Mouse (Mus musculus): ENCODE data around the gene Smg6.
A peak's percentile ranks its signal among the peaks of the same experiment; 100 is the strongest.

Gene Smg6

DNA sequence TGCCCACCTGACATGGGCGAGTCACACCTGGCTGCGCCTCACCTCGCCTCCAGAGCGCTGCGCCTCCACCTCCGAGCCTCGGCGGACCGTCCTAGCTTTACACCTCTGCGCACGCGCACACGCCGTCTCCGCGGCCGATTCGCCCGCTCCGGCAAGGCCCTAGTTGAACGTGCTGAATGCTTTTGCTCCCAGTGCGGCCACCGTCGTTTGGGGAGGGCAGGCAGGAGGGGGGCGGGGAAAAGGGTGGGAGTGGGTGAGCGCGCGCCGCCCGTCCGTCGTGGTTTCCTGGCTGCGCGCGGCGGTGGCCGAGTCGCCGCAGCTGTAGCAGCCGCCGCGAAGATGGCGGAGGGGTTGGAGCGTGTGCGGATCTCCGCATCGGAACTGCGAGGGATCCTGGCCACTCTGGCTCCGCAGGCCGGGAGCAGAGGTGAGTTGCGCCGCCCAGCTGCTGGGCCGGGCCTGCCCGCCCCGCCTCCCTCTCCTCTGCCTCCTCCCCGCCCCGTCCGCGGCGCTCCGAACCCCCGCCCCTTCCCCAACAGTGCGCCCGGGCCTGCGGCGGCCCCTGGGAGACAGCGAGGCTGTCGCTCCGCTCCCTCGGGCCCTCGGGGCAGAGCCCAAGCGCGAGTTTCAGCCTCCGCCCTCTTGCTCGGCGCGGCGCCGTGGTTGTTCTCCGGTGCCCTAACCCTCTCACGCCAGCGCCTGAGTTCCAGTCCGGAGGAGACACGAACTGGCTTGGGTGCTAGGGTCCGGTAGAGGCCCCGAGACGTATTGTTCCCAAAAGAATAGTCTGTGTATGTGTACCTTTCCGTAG is at the start of gene Smg6, which contains the start of gene Srr:
Gene Smg6 (plus strand): TSS at position 247 of the 811 bp plus-strand sequence.
Gene Srr (minus strand): TSS at position 372 of the 811 bp plus-strand sequence.
- H3K9me3 ChIP-seq (ENCODE audit: low read length), result no peaks in the 10 kb centered on the region
- no peak for TF ChIP-seq NANOG (IDR thresholded peaks at IDR 0.05; ENCODE audit: borderline replicate concordance, low read length)
- TF ChIP-seq POU5F1 (IDR thresholded peaks at IDR 0.05; ENCODE audit: borderline replicate concordance, low read length), result no peak
- TF ChIP-seq CTCF (conservative IDR thresholded peaks at IDR 0.05; ENCODE audit: low read length), result no peak
- H3K27me3 ChIP-seq (ENCODE audit: insufficient read depth, low read length), result no peaks in the 10 kb centered on the region

DNA sequence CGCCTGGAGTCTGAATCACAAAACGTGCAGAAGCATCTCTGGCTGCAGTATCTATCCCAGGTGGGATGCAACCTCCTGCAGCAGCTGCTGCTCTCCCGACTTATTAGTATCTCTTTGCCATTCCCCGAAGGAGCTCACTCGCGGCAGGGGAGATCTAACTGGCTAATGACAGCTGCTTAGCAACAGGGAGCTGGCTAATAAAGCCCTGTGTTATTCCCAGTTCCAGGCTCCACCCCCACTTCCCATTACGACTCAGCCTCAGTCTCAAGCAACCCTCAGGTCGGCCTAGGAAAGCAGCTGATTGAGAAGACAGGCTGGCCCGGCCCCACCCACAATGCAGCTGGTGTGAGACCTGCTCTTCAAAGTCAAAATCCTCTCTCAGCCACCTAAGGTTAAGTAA is 48.8 kb upstream of the Smg6 start:
- no peaks in the 10 kb centered on the region for H3K9me3 ChIP-seq (ENCODE audit: low read length)
- H3K27me3 ChIP-seq (ENCODE audit: insufficient read depth, low read length), result no peaks in the 10 kb centered on the region
- no peak overlapping the region for H3K4me3 ChIP-seq (replicated peaks; ENCODE audit: low read length)
- H3K36me3 ChIP-seq (ENCODE audit: insufficient read depth, low read length), result no peaks in the 10 kb centered on the region
- no peak for TF ChIP-seq CTCF (conservative IDR thresholded peaks at IDR 0.05; ENCODE audit: low read length)
- no peak for TF ChIP-seq POU5F1 (IDR thresholded peaks at IDR 0.05; ENCODE audit: borderline replicate concordance, low read length)
- TF ChIP-seq NANOG (IDR thresholded peaks at IDR 0.05; ENCODE audit: borderline replicate concordance, low read length), result no peak
- H3K4me1 ChIP-seq (replicated peaks; ENCODE audit: low read depth, low read length), result peaks cover 48% of the 10 kb centered on the region

More for the DNA sequence above, at the start of gene Smg6, which contains the start of gene Srr:
- H3K36me3 ChIP-seq (ENCODE audit: insufficient read depth, low read length), result peaks cover 18% of the 10 kb centered on the region
- peaks cover 43% of the 10 kb centered on the region for H3K4me1 ChIP-seq (replicated peaks; ENCODE audit: low read depth, low read length)
- H3K4me3 ChIP-seq (replicated peaks; ENCODE audit: low read length), result peak within 1 kb of the TSS; percentile 97

DNA sequence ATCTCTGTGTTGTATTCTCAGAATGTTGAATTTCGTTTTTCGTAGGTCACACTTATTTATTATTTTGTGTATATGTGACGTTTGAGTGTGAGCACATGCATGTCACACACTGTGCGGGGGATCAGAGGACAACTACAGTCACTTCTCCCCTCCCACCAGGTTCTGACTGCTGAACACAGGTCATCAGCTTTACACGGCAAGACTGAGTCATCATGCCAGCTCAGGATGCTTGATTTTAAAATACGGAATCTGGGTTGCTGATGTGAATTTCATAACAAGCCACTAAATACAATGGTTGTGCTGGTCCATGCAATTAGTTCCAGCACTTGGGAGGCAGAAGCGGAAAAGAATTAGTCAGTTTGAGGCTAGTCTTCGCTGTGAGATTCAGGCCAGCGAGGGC is 44.6 kb upstream of the Smg6 start:
- TF ChIP-seq POU5F1 (IDR thresholded peaks at IDR 0.05; ENCODE audit: borderline replicate concordance, low read length) (no peak), NANOG (IDR thresholded peaks at IDR 0.05; ENCODE audit: borderline replicate concordance, low read length) (no peak), CTCF (conservative IDR thresholded peaks at IDR 0.05; ENCODE audit: low read length) (no peak)
- Histone ChIP-seq H3K9me3 (ENCODE audit: low read length) (no peaks in the 10 kb centered on the region), H3K27me3 (ENCODE audit: insufficient read depth, low read length) (peaks cover 8% of the 10 kb centered on the region; the same call in 1 of the 2 replicates), H3K4me3 (replicated peaks; ENCODE audit: low read length) (peak overlapping the region; percentile 41; the same call in 1 of the 2 replicates), H3K36me3 (ENCODE audit: insufficient read depth, low read length) (peaks cover 8% of the 10 kb centered on the region), H3K4me1 (replicated peaks; ENCODE audit: low read depth, low read length) (peaks cover 47% of the 10 kb centered on the region)

DNA sequence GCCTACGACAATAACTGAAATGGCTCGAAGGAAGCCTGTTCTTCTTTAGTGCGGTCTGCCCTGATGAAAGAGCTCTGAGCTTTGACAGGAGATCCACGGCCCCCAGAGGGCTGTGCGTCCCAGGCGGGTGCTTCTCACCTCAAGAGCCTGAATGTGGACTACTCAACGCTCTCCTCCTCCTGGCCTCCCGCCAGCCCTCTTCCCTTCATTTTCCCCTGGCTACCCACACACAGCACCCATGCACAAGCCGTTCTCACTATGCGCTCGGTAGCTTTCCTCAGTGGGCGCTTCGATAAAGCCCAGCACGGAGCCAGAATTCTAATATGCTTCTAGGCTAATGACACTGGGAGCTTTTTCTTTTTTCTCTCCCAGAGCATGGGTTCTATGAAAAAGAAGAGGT is 43.6 kb upstream of the Smg6 start:
- TF ChIP-seq POU5F1 (IDR thresholded peaks at IDR 0.05; ENCODE audit: borderline replicate concordance, low read length) (no peak), CTCF (conservative IDR thresholded peaks at IDR 0.05; ENCODE audit: low read length) (no peak), NANOG (IDR thresholded peaks at IDR 0.05; ENCODE audit: borderline replicate concordance, low read length) (no peak)

DNA sequence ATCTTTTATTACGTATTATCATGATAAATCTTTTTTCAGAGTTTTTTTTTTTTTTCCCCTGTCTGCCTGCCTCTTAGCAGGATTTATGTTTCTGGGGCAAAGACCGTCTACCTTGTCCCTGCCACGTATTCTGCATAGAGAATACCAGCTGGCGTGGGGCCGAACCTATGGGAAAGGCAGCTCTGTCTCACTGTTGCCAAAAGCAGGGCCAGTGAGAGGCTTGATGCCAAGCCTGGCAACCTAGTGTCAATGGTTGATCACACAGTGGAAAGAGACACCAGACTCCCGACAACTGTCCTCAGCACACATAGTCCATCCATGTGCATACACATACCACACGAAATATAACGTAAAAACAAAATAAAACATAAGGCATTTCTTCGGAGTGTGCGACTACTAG is 42.5 kb upstream of the Smg6 start:
- Histone ChIP-seq H3K9me3 (ENCODE audit: low read length) (no peaks in the 10 kb centered on the region), H3K4me1 (replicated peaks; ENCODE audit: low read depth, low read length) (peaks cover 27% of the 10 kb centered on the region), H3K36me3 (ENCODE audit: insufficient read depth, low read length) (peaks cover 8% of the 10 kb centered on the region), H3K27me3 (ENCODE audit: insufficient read depth, low read length) (peaks cover 8% of the 10 kb centered on the region; the same call in 1 of the 2 replicates), H3K4me3 (replicated peaks; ENCODE audit: low read length) (no peak overlapping the region)
- TF ChIP-seq POU5F1 (IDR thresholded peaks at IDR 0.05; ENCODE audit: borderline replicate concordance, low read length) (no peak), CTCF (conservative IDR thresholded peaks at IDR 0.05; ENCODE audit: low read length) (no peak), NANOG (IDR thresholded peaks at IDR 0.05; ENCODE audit: borderline replicate concordance, low read length) (no peak)

More for the DNA sequence above, 43.6 kb upstream of the Smg6 start:
- Histone ChIP-seq H3K27me3 (ENCODE audit: insufficient read depth, low read length) (peaks cover 8% of the 10 kb centered on the region; the same call in 1 of the 2 replicates), H3K36me3 (ENCODE audit: insufficient read depth, low read length) (peaks cover 8% of the 10 kb centered on the region), H3K9me3 (ENCODE audit: low read length) (no peaks in the 10 kb centered on the region), H3K4me3 (replicated peaks; ENCODE audit: low read length) (peak overlapping the region; percentile 41), H3K4me1 (replicated peaks; ENCODE audit: low read depth, low read length) (peaks cover 37% of the 10 kb centered on the region)

DNA sequence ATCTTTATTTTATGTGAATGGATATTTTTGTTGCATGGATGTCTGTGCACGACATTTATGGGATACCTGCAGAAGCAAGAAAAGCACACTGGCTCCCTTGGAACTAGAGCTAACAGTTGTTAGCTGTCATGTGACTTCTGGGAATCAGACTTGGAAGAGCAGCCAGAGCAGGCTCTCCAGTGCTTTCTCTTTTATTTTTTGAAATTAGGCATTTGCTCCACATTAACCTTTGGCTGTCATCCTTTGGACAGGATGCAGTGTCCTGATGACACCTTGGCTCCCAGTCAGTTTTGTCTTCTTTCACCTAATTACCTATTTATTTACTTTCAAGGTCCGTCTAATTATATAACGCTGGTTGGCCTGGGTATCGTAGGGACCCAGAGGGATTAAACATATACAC is 31.0 kb upstream of the Smg6 start:
- Histone ChIP-seq H3K4me3 (replicated peaks; ENCODE audit: low read length) (no peak overlapping the region), H3K36me3 (ENCODE audit: insufficient read depth, low read length) (peaks cover 12% of the 10 kb centered on the region), H3K9me3 (ENCODE audit: low read length) (no peaks in the 10 kb centered on the region), H3K4me1 (replicated peaks; ENCODE audit: low read depth, low read length) (peaks cover 17% of the 10 kb centered on the region), H3K27me3 (ENCODE audit: insufficient read depth, low read length) (peaks cover 4% of the 10 kb centered on the region; the same call in 1 of the 2 replicates)
- no peak for TF ChIP-seq NANOG (IDR thresholded peaks at IDR 0.05; ENCODE audit: borderline replicate concordance, low read length)
- TF ChIP-seq CTCF (conservative IDR thresholded peaks at IDR 0.05; ENCODE audit: low read length), result no peak
- TF ChIP-seq POU5F1 (IDR thresholded peaks at IDR 0.05; ENCODE audit: borderline replicate concordance, low read length), result no peak

DNA sequence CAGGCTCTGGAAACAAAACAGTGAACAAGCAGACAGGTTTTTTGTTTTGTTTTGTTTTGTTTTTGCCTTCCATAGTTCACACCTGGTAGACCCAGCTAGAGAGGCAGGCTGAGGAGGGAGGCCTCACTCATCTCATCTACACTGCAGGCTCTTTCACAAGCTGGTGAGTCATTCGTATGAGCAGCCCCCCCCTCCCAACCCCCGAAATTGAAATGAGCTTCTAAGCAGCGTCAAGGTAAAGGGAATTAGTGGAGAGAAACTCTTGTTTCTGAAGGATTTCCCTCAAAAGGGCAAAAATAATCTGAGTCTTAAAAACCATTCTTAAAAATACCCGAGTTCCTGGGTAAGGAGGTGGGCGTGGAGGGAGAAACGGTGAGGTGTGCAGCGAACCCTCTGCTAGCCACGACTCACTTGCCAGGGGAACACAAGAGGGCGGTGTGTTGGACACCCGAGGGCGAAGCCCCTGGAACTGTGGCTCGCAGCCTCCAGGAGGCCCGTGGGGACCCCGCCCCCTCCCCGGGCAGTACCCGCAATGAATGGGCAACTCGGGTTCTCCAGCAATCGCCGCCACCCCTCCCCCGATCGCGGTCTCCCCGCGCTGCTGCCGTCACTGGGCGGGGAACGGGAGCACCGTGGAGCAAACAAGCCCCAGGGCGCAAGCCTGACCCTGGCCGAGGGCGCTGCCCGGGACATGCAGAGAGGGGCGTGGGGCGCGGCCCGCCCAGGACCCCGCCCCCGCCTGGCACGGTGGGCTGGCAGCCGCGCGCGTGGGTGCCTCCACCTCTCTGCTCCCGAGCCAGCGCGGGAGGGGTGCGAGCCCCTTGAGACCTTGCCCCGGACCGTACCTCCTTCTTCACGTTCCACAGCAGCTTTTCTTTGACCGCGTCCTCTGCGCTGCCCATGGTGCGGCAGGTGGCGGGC is 29.4 kb upstream of the Smg6 start:
- H3K36me3 ChIP-seq (ENCODE audit: insufficient read depth, low read length), result peaks cover 28% of the 10 kb centered on the region
- H3K27me3 ChIP-seq (ENCODE audit: insufficient read depth, low read length), result peaks cover 4% of the 10 kb centered on the region; the same call in 1 of the 2 replicates
- H3K4me1 ChIP-seq (replicated peaks; ENCODE audit: low read depth, low read length), result peaks cover 33% of the 10 kb centered on the region
- no peaks in the 10 kb centered on the region for H3K9me3 ChIP-seq (ENCODE audit: low read length)
- peak overlapping the region; percentile 100 for H3K4me3 ChIP-seq (replicated peaks; ENCODE audit: low read length)
- TF ChIP-seq NANOG (IDR thresholded peaks at IDR 0.05; ENCODE audit: borderline replicate concordance, low read length) (no peak), POU5F1 (IDR thresholded peaks at IDR 0.05; ENCODE audit: borderline replicate concordance, low read length) (no peak), CTCF (conservative IDR thresholded peaks at IDR 0.05; ENCODE audit: low read length) (no peak)

All from E14TG2a.4 (cell line).